Mouse (Mus musculus) liver, embryonic 14.5 days (tissue): Measurements from ENCODE around the gene Ttpal. TPM values are rescaled to one million over a fixed set of nuclear protein-coding genes. Genes with fewer than 3 reads are reported as not detected.
A peak's percentile ranks its signal among the peaks of the same experiment; 100 is the strongest.

Source experiments
- ATAC-seq: fragments of 200-750 bp; cut with Nextera tagmentation; 2 replicates; pipeline ENCODE4 v1.8.0; 2017; ENCODE audit warnings: moderate number of reproducible peaks, mild to moderate bottlenecking, moderate library complexity; ENCODE audit not compliant: insufficient read depth
- DNase-seq, 3 experiments: peaks; one replicate each; pipeline ENCODE4 v3.0.0-alpha.2; 2012 to 2013; ENCODE audit warnings: low read depth in 3 of 3, low spot score in 3 of 3
- H3K27ac ChIP-seq: fragments of 300-500 bp; sonication (generic); 2 replicates; pipeline ENCODE4 v1.5.1; 2014; ENCODE audit warnings: moderate library complexity, mild to moderate bottlenecking, control low read depth, inconsistent platforms
- H3K27me3 ChIP-seq: fragments of 300-500 bp; sonication (generic); 2 replicates; pipeline ENCODE4 v1.6.1; 2014; ENCODE audit warnings: mild to moderate bottlenecking, low read length, moderate library complexity; ENCODE audit not compliant: control insufficient read depth, insufficient read depth
- H3K36me3 ChIP-seq: fragments of 300-500 bp; sonication (generic); replicated peaks from 2 replicates; pipeline ENCODE4 v1.6.1; 2014; ENCODE audit warnings: low read depth; ENCODE audit not compliant: control insufficient read depth, insufficient read depth
- H3K4me1 ChIP-seq, 2 experiments: fragments of 200-500 bp in 1 of 2; fragments of 300-500 bp in 1 of 2; sonication (generic) in 1 of 2; replicated peaks; 2 replicates each; pipeline ENCODE4 v1.6.1; 2012 to 2014; ENCODE audit warnings: antibody characterized with exemption in 1 of 2, inconsistent platforms in 1 of 2, low read length in 1 of 2; ENCODE audit not compliant: control insufficient read depth in 2 of 2, insufficient read depth in 2 of 2
- H3K4me2 ChIP-seq: fragments of 300-500 bp; sonication (generic); 2 replicates; pipeline ENCODE4 v1.6.1; 2014; ENCODE audit warnings: low read depth, mild to moderate bottlenecking, control low read depth, moderate library complexity
- H3K4me3 ChIP-seq, 2 experiments: fragments of 200-500 bp in 1 of 2; fragments of 300-500 bp in 1 of 2; sonication (generic) in 1 of 2; 2 replicates each; pipeline ENCODE4 v1.5.1; 2012 to 2014; ENCODE audit warnings: low read depth in 2 of 2, low read length in 2 of 2, mild to moderate bottlenecking in 2 of 2, control low read depth in 1 of 2, inconsistent platforms in 1 of 2, moderate library complexity in 1 of 2; ENCODE audit not compliant: insufficient read depth in 1 of 2
- H3K9ac ChIP-seq: fragments of 300-500 bp; sonication (generic); replicated peaks from 2 replicates; pipeline ENCODE4 v1.6.1; 2014; ENCODE audit warnings: mild to moderate bottlenecking, control low read depth, moderate library complexity
- H3K9me3 ChIP-seq: fragments of 300-500 bp; sonication (generic); 2 replicates; pipeline ENCODE4 v1.6.1; 2016; ENCODE audit warnings: low read length, mixed read lengths; ENCODE audit not compliant: control insufficient read depth
- CTCF ChIP-seq: IDR thresholded peaks from 2 replicates; pipeline ENCODE4 v1.5.1; 2016; ENCODE audit warnings: antibody characterized with exemption, low read depth, control low read depth
- EP300 ChIP-seq: IDR thresholded peaks from 2 replicates; pipeline ENCODE4 v1.6.1; 2016; ENCODE audit warnings: antibody characterized with exemption, low read depth
- WGBS: fragments of 180-500 bp; shearing (Covaris S2); extraction: QIAGEN DNeasy Blood & Tissue Kit; methylation state at CpG from one replicate; pipeline ENCODE4 v1.1.7; 2014; ENCODE audit not compliant: insufficient replicate concordance; 5-methylcytosine and 5-hydroxymethylcytosine counted together
- polyA plus RNA-seq, 2 experiments: library from polyadenylated mRNA; depleted of rRNA in 1 of 2; stranded (reverse) in 1 of 2; unstranded in 1 of 2; fragments of >200 nt; fragmentation: Nextera tagmentation in 1 of 2; extraction: Ambion mirVana in 1 of 2; gene quantifications; 2 replicates each; pipeline versions ENCODE4 v1.2.1 to v1.2.3; 2012 to 2014

Ttpal gene
- polyA plus RNA-seq, 2 experiments = 5.3 to 10.0 TPM

GRCm38 (mm10) chr2:163596873-163597155 lies 5.3 kb upstream of the Ttpal start:
- ATAC-seq = no peak
- Histone ChIP-seq H3K4me1 (peaks cover 0 to 31% of the 10 kb centered on the region in 2 experiments; a peak in 3 of 4 replicates), H3K36me3 (no peaks in the 10 kb centered on the region), H3K27me3 (no peaks in the 10 kb centered on the region), H3K27ac (no peak overlapping the region), H3K4me2 (no peak overlapping the region), H3K9me3 (no peaks in the 10 kb centered on the region), H3K4me3 (no peak overlapping the region), H3K9ac (no peak overlapping the region)
- DNase-seq = no peak
- TF ChIP-seq CTCF (no peak), EP300 (no peak)
- 22% methylated on average over 3 of the region's 3 CpGs for WGBS

GRCm38 (mm10) chr2:163597661-163598060 lies 4.5 kb upstream of the Ttpal start:
- no peak for TF ChIP-seq EP300
- peak; percentile 71 for TF ChIP-seq CTCF
- Histone ChIP-seq H3K9ac (no peak overlapping the region), H3K4me1 (peaks cover 0 to 32% of the 10 kb centered on the region in 2 experiments; a peak in 3 of 4 replicates), H3K9me3 (no peaks in the 10 kb centered on the region), H3K36me3 (no peaks in the 10 kb centered on the region), H3K4me3 (no peak overlapping the region), H3K27me3 (no peaks in the 10 kb centered on the region), H3K4me2 (no peak overlapping the region), H3K27ac (no peak overlapping the region)
- DNase-seq (peak in 2 of 3 experiments; percentile 40 to 52), ATAC-seq (no peak)
- WGBS = 43% methylated on average over 4 of the region's 4 CpGs

- Histone ChIP-seq H3K4me1 (peaks cover 4 to 33% of the 10 kb centered on the region in 2 experiments), H3K4me2 (no peak overlapping the region), H3K36me3 (no peaks in the 10 kb centered on the region), H3K27ac (no peak overlapping the region), H3K9me3 (no peaks in the 10 kb centered on the region), H3K9ac (no peak overlapping the region), H3K27me3 (no peaks in the 10 kb centered on the region), H3K4me3 (no peak overlapping the region)
- DNase-seq (no peak), ATAC-seq (no peak)
- no peak for TF ChIP-seq EP300
- peak; percentile 92 for TF ChIP-seq CTCF
- WGBS = 0% methylated on average over 1 of the region's 1 CpGs
These were observed 2.9 kb upstream of the Ttpal start for GRCm38 (mm10) chr2:163599226-163599625.

- DNase-seq = no peak
- no peaks in the 10 kb centered on the region for H3K9me3 ChIP-seq
- no peak overlapping the region for H3K4me3 ChIP-seq
- TF ChIP-seq EP300 = no peak
- no peak for TF ChIP-seq CTCF
- H3K27me3 ChIP-seq = no peaks in the 10 kb centered on the region
- H3K4me2 ChIP-seq = no peak overlapping the region
- H3K4me1 ChIP-seq = peaks cover 7 to 30% of the 10 kb centered on the region in 2 experiments
- ATAC-seq = no peak
- no peaks in the 10 kb centered on the region for H3K36me3 ChIP-seq
- WGBS = 81% methylated on average over 7 of the region's 7 CpGs
- H3K27ac ChIP-seq = no peak overlapping the region
- H3K9ac ChIP-seq = no peak overlapping the region
These were observed 1.0 kb upstream of the Ttpal start for GRCm38 (mm10) chr2:163601066-163601465.

GRCm38 (mm10) chr2:163601712-163602100 lies 408 bp upstream of the Ttpal start:
- no peaks in the 10 kb centered on the region for H3K9me3 ChIP-seq
- H3K4me2 ChIP-seq = peak overlapping the region; percentile 99
- H3K4me1 ChIP-seq = peaks cover 8 to 26% of the 10 kb centered on the region in 2 experiments
- no peak for DNase-seq
- H3K9ac ChIP-seq = peak overlapping the region; percentile 97
- H3K27ac ChIP-seq = no peak overlapping the region
- no peak for TF ChIP-seq EP300
- no peak for TF ChIP-seq CTCF
- no peak for ATAC-seq
- peak overlapping the region; percentile 81 to 91 for H3K4me3 ChIP-seq
- WGBS = 54% methylated on average over 7 of the region's 7 CpGs
- no peaks in the 10 kb centered on the region for H3K36me3 ChIP-seq
- no peaks in the 10 kb centered on the region for H3K27me3 ChIP-seq
